Mouse (Mus musculus) thymus, adult 18-20 months (tissue): ENCODE measurements around the gene Vgll4.

ENCODE experiments used
- DNase-seq, 2 experiments: peaks; one replicate each; pipeline ENCODE4 v3.0.0; 2022; ENCODE audit warnings: mixed read lengths in 2 of 2

Vgll4 gene

DNA sequence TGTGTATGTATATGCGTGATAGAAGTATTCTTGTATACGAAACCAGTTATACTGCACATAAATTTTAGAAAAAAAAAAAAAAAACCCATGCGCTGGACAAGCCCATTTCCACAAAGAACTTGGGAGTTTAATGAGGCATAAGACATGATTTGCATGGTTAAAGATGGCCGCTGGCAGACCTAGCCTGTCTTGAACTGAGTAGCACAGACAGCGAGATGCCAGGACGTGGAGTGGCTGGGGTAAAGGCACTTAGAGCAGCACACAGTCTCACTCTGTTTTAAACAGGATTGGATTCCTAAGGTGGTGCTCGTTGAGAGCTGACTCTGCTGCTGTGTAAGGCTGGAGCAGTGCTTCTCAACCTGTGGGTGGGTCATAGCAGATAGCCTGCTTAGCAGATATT is 134.4 kb downstream of the Vgll4 start:
- no peak for DNase-seq

GRCm38 (mm10) chr6:114833791-114834346 is 135.9 kb downstream of the Vgll4 start:
- DNase-seq: no peak

DNA sequence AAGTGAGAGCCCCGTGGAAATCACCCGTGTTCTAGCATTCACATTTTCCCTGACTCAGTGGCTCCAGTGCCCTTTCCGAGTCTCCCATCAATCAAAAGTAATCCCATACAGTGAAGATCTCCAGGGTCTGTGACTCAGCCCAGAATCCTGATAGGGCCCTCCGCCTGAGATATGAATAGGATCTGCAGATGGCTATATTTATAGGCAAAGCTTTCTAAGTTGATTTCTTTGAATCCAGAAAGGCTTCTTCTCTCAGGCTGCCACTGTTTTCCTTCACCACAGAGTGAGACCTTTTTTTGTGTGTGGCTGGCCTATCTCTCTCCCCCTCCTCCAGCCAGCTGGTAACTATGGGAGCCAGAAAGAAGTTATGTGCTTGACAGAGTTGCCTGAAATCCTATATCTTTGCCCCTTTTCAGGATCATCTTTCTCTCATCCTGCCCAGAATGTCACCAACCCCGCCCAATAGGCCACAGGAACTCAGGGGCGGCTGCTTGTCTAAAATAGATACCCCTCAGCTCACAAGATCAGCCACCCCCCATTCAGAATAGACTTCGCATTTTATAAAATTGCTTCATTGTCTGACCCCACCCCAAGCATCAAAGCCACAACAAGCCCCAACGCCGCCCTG is 136.6 kb downstream of the Vgll4 start:
- no peak for DNase-seq

DNA sequence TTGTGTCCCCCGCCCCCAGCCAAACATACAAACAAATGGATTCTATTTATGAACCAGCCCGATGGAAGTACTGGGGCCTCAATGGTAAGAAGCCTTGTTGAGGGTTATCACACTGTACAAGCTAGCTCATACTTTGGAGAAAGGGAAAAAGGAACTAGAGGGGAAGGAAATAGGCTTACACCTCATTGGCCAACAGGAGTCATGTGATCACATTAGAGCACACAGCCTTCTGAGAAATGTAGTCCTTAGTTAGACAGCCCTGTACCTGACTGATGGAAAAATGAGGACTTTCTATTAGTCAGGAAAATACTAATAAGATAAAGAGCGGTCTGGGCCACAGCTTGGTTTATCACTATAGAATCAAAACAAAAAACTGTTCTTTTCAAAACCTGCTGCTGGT is 138.0 kb downstream of the Vgll4 start:
- no peak for DNase-seq

GRCm38 (mm10) chr6:114829660-114830438 is 139.9 kb downstream of the Vgll4 start:
- DNase-seq: no peak

DNA sequence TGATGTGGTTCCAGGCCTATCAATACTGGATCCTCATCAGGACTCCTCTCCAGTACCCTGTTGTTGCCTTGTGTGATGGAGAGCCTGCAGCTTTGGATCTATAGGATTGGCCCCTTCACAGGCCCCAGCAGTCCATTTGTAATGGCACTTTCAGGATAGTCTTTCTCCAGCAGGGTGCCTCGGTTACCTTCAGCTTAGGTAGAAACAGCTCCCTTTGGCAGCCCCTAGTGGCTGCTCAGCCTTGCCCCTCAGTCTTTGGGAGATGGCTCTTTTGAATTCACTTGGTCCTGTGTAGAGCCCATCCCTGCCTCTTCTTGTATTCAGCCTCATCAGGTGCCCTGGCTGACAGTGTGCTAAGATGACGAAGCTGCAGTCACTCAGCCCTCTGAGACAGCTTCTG is 142.9 kb downstream of the Vgll4 start:
- no peak for DNase-seq

- no peak for DNase-seq
Measured at GRCm38 (mm10) chr6:114821646-114822045, 148.1 kb downstream of the Vgll4 start.

DNA sequence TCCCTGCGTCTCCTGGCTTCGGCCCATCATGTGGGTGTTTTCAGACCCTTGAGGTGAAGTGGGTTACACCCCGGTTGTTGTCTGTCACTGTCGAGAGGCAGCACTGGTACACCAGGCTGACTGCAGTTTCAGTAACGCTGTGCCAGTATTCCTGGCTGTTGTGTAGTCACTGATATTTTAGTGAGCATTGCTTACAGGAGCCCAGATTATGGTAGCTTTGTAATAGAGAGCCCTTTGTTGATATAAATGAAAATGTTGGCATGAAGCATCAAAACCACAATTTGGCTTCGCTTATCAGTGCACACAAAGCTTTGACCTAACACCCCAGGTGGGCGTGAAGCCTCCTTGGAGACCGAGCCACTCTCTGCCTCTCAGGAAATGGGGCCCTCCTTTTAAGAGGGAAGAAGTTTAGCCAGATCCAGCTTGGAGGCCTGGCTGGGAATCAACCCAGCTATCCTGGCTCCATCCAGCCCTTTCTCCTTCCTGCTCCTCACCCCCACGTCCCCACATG is 149.8 kb downstream of the Vgll4 start:
- no peak for DNase-seq

DNA sequence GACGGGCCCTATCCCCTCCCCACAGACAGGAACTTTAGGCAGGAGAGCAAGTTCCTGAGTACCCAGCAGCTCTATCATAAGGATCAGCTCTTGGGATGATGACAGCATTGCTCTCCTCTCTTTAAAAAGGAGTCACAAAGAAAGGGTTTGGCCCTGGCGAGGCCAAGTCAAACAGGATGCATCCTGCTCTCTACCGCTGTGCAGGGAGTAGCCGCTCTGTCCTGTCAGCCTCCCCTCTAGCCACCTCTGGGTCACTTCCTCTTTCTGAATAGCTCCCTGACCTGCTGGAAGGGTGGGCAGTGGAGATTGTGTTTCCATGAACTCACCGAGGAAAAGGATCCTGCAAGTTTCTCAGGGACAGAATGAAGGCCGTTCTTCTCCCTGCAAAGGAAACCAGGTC is 151.3 kb downstream of the Vgll4 start:
- no peak for DNase-seq

GRCm38 (mm10) chr6:114817948-114818347 is 151.8 kb downstream of the Vgll4 start:
- no peak for DNase-seq

- DNase-seq: no peak
Measured at GRCm38 (mm10) chr6:114814882-114815650, 154.7 kb downstream of the Vgll4 start.

DNA sequence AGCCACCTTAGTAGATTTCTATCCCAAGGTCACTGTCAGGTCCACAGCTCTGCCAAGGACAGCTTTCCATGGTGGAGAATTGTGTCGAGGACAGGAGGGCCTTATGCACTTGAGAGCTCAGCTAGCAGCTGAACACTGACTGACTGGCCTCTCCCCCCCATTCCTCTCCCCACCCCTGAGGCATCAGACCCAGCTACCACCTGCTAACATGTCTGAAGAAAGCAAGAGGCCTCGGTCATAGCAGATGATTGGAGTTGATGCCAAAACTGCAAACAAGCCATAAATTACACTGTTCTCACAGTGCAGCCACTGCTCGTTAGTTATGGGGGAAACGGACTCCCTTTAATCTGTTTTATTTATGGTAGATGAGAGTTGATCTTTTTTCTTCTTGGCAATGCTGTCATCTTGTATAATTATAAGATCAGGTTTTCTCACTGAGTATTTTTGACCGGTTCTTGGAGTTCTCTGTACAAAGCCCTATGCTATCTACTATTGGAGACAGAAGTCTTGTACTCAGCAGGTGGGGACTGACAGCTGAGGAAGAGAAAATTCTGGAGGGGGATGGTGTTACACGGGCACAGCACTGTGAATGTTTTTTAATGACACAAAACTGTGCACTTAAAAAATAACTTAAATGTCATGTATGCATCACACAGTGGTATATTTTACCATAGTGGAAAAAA is 155.5 kb downstream of the Vgll4 start:
- no peak for DNase-seq

GRCm38 (mm10) chr6:114812779-114813178 is 157.0 kb downstream of the Vgll4 start:
- DNase-seq: no peak

DNA sequence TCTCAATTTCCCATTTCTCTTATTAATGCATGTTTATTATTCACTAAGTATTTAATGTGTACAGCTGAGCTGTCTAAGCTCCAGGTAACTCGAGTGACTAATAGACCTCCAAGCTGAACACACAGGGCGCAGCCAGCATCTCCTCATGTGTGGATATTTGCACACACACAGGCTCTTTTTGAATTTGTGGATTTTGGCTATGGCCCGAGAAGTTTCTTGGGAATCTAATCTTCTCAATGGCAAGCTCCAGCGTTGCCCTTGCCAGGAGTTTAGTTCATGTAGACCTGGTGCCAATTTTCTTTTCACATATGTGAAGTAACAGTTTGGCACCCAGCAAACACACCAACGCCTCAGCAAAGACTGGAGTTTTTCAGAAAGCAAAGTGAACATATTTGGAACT is 157.5 kb downstream of the Vgll4 start:
- no peak for DNase-seq
